Mouse (Mus musculus) skeletal muscle tissue, adult 2 months (tissue): Measurements from ENCODE around the gene Pnmal2.

Source experiments
- DNase-seq: peaks from one replicate; pipeline ENCODE4 v3.0.0-alpha.2; 2012; ENCODE audit warnings: low read depth, low spot score

Gene Pnmal2

GRCm38 (mm10) chr7:16980348-16980747 lies 35.9 kb downstream of the Pnmal2 start:
- no peak for DNase-seq

GRCm38 (mm10) chr7:16982859-16983568 lies 38.5 kb downstream of the Pnmal2 start, which contains the start of gene Gm42372:
Gene Gm42372, plus strand, starts transcription at chr7:16983086.
- no peak for DNase-seq

DNA sequence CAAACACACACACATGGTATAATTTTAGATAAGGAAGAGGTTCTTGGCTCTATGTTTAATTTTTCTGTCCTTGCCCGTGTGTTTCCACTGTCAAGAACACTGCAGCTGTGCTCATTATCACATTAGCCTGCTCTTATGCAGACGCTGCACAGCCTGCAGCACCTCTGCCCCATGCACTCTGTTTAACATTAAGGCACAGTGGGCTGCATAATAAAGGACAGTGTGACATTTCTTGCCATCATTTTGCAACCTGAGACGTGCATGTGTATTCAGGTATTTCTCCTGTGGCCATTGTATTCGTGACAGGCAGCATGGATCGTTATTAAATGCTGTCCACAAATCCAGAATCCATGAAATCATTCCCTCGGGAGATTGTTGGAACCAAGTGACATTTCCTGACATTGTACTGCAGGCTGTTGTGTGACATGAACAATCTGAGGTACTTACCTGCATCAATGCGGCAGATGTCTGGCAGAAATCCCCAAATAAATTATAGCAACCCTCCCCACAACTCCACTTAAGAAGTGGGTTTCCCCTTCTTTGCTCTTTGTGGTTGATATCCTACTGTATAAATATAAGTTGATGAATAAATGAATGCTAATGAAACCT lies 43.2 kb downstream of the Pnmal2 start:
- DNase-seq, result no peak

DNA sequence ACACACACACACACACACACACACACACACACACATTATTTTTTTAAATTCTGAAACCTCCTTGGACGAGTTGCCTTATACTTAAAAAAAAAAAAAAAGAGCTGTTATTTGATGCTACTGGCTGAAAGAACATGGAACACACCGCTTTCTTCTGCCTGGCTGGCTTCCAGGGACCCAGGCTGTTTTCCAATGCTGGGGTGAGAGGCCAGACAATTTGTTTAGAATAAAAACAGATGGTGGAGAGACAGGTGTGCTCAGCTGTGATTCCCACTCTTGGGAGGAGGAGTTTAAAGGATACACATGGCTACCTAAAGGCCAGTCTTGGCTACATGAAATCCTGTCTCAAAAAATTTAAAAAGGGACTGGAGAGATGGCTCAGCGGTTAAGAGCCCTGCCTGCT lies 43.9 kb downstream of the Pnmal2 start:
- no peak for DNase-seq

DNA sequence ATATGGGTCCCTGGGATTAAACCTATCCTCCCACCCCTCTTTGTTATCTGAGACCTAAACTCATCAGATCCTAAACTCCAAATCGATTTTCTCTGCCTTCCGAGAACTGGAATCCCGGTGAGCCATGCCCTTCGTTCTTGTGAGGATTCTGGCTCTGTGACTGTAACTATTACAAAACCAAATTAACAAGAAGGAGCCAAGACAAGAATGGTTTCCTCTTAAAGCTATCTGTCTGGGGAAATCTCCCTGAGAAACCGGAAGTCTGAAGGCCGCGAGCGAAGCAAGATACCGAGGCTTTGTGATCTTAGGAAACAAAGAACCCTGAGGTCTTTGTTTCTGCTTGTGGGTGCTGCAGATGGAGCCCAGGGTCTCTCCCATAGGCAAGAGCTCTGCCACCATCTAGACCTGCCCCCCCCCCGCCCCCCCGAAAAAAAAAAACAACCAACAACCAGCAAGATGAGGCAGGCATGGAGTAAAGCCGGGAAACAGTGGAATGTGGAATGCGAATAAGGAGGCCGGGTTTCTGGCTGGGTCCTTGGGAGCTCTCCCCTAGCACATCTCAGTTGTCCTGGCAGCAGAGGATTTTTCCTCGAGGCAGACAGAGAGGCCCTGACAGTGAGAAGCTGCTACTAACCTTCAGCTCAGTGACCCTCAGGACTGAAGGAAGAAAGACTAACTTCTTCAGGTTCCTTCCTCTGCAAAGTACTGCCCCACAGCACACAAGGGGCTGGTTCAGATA lies 45.7 kb downstream of the Pnmal2 start:
- no peak for DNase-seq

DNA sequence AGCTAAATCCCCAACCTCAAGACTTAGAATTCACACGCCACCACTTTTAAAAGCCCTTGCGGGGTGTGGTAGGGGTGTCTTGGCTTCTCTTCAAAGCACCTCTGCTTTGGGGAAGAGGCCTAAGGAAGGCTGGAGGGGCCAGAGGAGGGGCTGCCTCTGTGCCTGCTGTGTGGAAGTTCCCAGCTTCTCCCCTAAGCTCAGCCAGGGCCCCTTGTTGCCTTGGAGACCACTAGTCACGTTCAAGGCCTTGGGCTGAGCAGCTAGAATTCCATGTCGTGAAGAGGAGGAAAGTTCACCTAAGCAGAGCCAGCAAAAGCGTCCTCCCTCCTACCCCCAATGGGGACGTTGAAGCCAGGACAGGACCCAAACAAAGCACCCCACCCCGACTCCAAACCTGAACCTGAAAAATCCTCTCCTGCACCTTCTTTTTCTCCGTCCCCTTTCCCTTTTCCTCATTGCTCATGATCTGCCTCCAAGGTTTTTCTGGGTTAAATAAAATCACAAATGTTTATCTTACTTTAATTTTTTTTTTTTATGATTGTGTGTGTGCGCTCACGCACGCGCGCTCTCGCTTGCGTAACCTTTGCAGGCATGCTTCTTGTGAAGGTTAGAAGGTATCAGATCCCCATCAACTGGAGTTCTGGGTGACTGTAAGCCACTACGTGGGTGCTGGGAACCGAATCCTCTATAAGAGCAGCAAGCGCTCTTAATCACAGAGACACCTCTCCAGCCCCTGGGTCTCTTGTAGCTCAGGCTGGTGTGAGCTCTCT lies 47.4 kb downstream of the Pnmal2 start:
- DNase-seq, result no peak

DNA sequence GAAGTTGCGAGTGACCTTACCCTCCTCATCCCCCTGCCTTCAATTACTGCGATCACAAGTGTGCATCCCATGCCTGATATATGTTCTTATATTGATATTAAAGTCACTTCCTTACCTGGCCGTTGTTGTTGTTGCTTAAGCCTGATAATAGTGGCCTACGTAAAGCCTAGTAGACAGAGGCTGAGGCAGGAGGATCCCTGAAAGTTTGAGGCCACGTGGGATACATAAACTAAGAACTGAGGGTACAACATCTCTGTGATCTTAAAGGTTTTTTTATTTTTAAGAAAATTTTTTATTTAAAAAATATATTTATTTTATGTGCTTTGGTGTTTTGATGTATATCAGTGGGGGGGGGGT lies 47.9 kb downstream of the Pnmal2 start, which contains the start of gene Ccdc8:
TSS of gene Ccdc8 (plus strand) at position 258 of the 357 bp plus-strand sequence.
- DNase-seq, result no peak

GRCm38 (mm10) chr7:16993651-16994399 lies 49.3 kb downstream of the Pnmal2 start:
- DNase-seq, result peak; percentile 81

- no peak for DNase-seq
Measured at GRCm38 (mm10) chr7:16994400-16994799, 49.9 kb downstream of the Pnmal2 start.

DNA sequence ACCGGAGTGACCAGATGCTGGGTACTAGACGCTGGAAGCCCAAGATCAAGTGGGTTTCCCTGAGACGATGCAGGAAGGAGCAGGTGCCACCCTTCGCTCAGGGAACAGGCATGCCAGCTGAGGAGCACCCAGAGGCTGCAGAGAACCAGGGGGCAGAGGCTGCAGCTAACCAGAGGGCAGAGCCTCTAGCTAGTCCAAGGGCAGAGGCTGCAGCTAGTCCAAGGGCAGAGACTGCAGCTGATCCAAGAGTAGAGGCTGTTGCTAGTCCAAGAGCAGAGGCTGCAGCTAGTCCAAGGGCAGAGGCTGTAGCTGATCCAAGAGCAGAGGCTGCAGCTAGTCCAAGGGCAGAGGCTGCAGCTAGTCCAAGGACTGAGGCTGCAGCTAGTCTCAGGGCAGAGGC lies 50.9 kb downstream of the Pnmal2 start:
- no peak for DNase-seq
